Mouse (Mus musculus) hindlimb bud, embryonic 11.5 days (tissue): ENCODE data around the gene Srsy.
"Not testable (repeated sequence)": the region's sequence is repeated elsewhere in the genome, so short reads cannot be mapped to it uniquely, and the experiment has no call there.

ENCODE experiments used
- DNase-seq: peaks from one replicate; pipeline ENCODE4 v3.0.0-alpha.2; 2012; ENCODE audit warnings: low read depth, low spot score; ENCODE audit errors: extremely low spot score

The Srsy gene

DNA sequence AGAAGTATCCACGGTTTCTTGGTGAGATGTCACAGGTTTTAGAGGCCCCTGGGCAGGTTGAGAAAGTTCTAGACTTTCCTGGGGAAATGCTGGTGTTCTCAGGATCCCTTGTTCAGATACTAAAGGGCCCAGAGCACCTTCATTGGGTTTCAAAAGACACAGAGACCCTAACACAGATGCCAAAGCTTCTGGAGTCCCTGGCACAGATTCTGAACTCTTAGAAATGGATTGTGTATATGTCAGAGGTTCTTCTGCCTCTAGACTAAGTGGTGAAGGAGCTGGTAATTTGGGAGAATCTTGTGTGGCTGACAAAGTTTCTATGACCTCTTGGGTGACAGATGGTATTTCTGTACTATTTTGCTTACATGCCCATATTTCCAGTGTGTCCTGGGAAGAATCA lies at the start of gene Srsy:
Gene Srsy, minus strand, starts transcription at position 101 of the 400 bp plus-strand sequence.
- DNase-seq = not testable (repeated sequence)
